Mouse (Mus musculus) adrenal gland (tissue): ENCODE data around the gene Pip4k2a.
"Not testable (repeated sequence)": the region's sequence is repeated elsewhere in the genome, so short reads cannot be mapped to it uniquely, and the experiment has no call there.

Experiments
- intact Hi-C: fragments of 180-260 bp; cut with DNase I; formaldehyde crosslinking; loops from one replicate; pipeline ENCODE4 v1.15.1; 2025
- long read RNA-seq, 2 experiments: library from polyadenylated mRNA; unstranded; transcript quantifications; one replicate each; pipeline ENCODE4 v2.0.0; 2020; ENCODE audit warnings: borderline replicate concordance in 1 of 2; ENCODE audit not compliant: insufficient replicate concordance in 1 of 2

The Pip4k2a gene
- long read RNA-seq, experiment 1, partial matches to known transcripts: 3 of 12 reads
- long read RNA-seq, experiment 1, other reads (novel, unspliced or antisense): 6 of 12 reads
- long read RNA-seq, experiment 2, partial matches to known transcripts: 5 of 14 reads
- long read RNA-seq, experiment 2, other reads (novel, unspliced or antisense): 5 of 14 reads

- intact Hi-C loops: loop anchor here (5.0 to 10.0 kb wide), 5 partner anchors 64 to 323 kb away; partner anchors contain the start of genes Bmi1 and Commd3
These were observed at the start of gene Pip4k2a, which contains the start of gene 4930426L09Rik for GRCm38 (mm10) chr2:18998054-18998478. Gene Pip4k2a (minus strand): TSS chr2:18998126. Gene 4930426L09Rik (plus strand): TSS chr2:18998343.

- intact Hi-C loops: no loop called here
These were observed 40.1 kb upstream of the Pip4k2a start for GRCm38 (mm10) chr2:19037907-19038570.

GRCm38 (mm10) chr2:19037430-19037829 lies 39.5 kb upstream of the Pip4k2a start:
- intact Hi-C loops: no loop called here

GRCm38 (mm10) chr2:19024807-19025206 lies 26.9 kb upstream of the Pip4k2a start:
- intact Hi-C loops: no loop called here

- intact Hi-C loops: no loop called here
These were observed 20.1 kb upstream of the Pip4k2a start for GRCm38 (mm10) chr2:19018034-19018433.

- intact Hi-C loops: no loop called here
These were observed 18.9 kb upstream of the Pip4k2a start for GRCm38 (mm10) chr2:19016839-19017238.

- intact Hi-C loops: no loop called here
These were observed 18.4 kb upstream of the Pip4k2a start for GRCm38 (mm10) chr2:19016348-19016747.

GRCm38 (mm10) chr2:19011443-19011842 lies 13.5 kb upstream of the Pip4k2a start:
- intact Hi-C loops: no loop called here

GRCm38 (mm10) chr2:19010541-19010940 lies 12.6 kb upstream of the Pip4k2a start:
- intact Hi-C loops: not testable (repeated sequence)

GRCm38 (mm10) chr2:19007580-19007979 lies 9.7 kb upstream of the Pip4k2a start:
- intact Hi-C loops: no loop called here

- intact Hi-C loops: no loop called here
These were observed 8.2 kb upstream of the Pip4k2a start for GRCm38 (mm10) chr2:19006124-19006523.

- intact Hi-C loops: no loop called here
These were observed 6.9 kb upstream of the Pip4k2a start for GRCm38 (mm10) chr2:19004801-19005200.

- intact Hi-C loops: loop anchor here (5.0 to 10.0 kb wide), 5 partner anchors 63 to 325 kb away; partner anchors contain the start of genes Bmi1 and Commd3
These were observed 1.5 kb upstream of the Pip4k2a start for GRCm38 (mm10) chr2:18999395-18999794.

- intact Hi-C loops: loop anchor here (5.0 to 10.0 kb wide), 5 partner anchors 65 to 323 kb away; partner anchors contain the start of genes Bmi1 and Commd3
These were observed 447 bp downstream of the Pip4k2a start for GRCm38 (mm10) chr2:18997387-18997971.

- intact Hi-C loops: loop anchor here (5.0 to 10.0 kb wide), 5 partner anchors 66 to 322 kb away; partner anchors contain the start of genes Bmi1 and Commd3
These were observed 1.3 kb downstream of the Pip4k2a start for GRCm38 (mm10) chr2:18996451-18997211.

GRCm38 (mm10) chr2:18992512-18993510 lies 5.1 kb downstream of the Pip4k2a start:
- intact Hi-C loops: loop anchor here (5.0 to 10.0 kb wide), 3 partner anchors 41 to 318 kb away; partner anchors contain the start of genes Bmi1 and Commd3

GRCm38 (mm10) chr2:18988885-18989284 lies 9.0 kb downstream of the Pip4k2a start:
- intact Hi-C loops: no loop called here

GRCm38 (mm10) chr2:18985506-18985905 lies 12.4 kb downstream of the Pip4k2a start:
- intact Hi-C loops: no loop called here

- intact Hi-C loops: no loop called here
These were observed 13.7 kb downstream of the Pip4k2a start for GRCm38 (mm10) chr2:18984095-18984847.
